Mouse (Mus musculus) ovary, adult 10 weeks (tissue): Measurements from ENCODE around the gene Itga8. TPM values are rescaled to one million over a fixed set of nuclear protein-coding genes. Genes with fewer than 3 reads are reported as not detected.

Source experiments
- polyA plus RNA-seq: library from polyadenylated mRNA; stranded (reverse); fragments of 350-450 nt; fragmentation: Illumina TruSeq; extraction: RNeasy Lipid Tissue Mini Kit (QIAGEN cat#74804); gene quantifications from one replicate; pipeline ENCODE4 v1.2.3, GENCODE M21; 2014

Itga8 gene
- 33.0 TPM for polyA plus RNA-seq

GRCm38 (mm10) chr2:12301431-12302170, at the start of gene Itga8:
Gene Itga8, minus strand, starts transcription at chr2:12301922.

Other genes with a start within 250 kb of the Itga8 start
- 117 TPM for gene Mindy3, start 117.5 kb upstream of the Itga8 start, polyA plus RNA-seq